Mouse (Mus musculus) heart, postnatal 0 days (tissue): ENCODE measurements around the gene Tpgs1. TPM values are rescaled to one million over a fixed set of nuclear protein-coding genes. Genes with fewer than 3 reads are reported as not detected.

Source experiments
- ATAC-seq: fragments of 200-750 bp; cut with Nextera tagmentation; 2 replicates; pipeline ENCODE4 v1.8.0; 2017; ENCODE audit warnings: low read depth, moderate number of reproducible peaks, moderate library complexity; ENCODE audit not compliant: insufficient read depth
- DNase-seq: peaks from one replicate; pipeline ENCODE4 v3.0.0-alpha.2; 2016; ENCODE audit warnings: low spot score
- H3K27ac ChIP-seq: fragments of 300-500 bp; sonication (generic); 2 replicates; pipeline ENCODE4 v1.5.1; 2014; ENCODE audit warnings: low read depth, mild to moderate bottlenecking
- H3K27me3 ChIP-seq: fragments of 300-500 bp; sonication (generic); 2 replicates; pipeline ENCODE4 v1.6.1; 2014; ENCODE audit warnings: low read length, mixed read lengths; ENCODE audit not compliant: control insufficient read depth, insufficient read depth
- H3K36me3 ChIP-seq: fragments of 300-500 bp; sonication (generic); replicated peaks from 2 replicates; pipeline ENCODE4 v1.6.1; 2014; ENCODE audit warnings: low read length, mixed read lengths; ENCODE audit not compliant: control insufficient read depth, insufficient read depth
- H3K4me1 ChIP-seq: fragments of 300-500 bp; sonication (generic); 2 replicates; pipeline ENCODE4 v1.6.1; 2014; ENCODE audit warnings: antibody characterized with exemption; ENCODE audit not compliant: control insufficient read depth, insufficient read depth
- H3K4me2 ChIP-seq: fragments of 300-500 bp; sonication (generic); 2 replicates; pipeline ENCODE4 v1.6.1; 2014; ENCODE audit warnings: low read depth, mild to moderate bottlenecking, low read length, moderate library complexity
- H3K4me3 ChIP-seq: fragments of 300-500 bp; sonication (generic); 2 replicates; pipeline ENCODE4 v1.5.1; 2014; ENCODE audit warnings: low read depth, low read length
- H3K9ac ChIP-seq: fragments of 300-500 bp; sonication (generic); replicated peaks from 2 replicates; pipeline ENCODE4 v1.6.1; 2014; ENCODE audit warnings: low read depth, low read length, mixed read lengths
- H3K9me3 ChIP-seq: fragments of 300-500 bp; sonication (generic); replicated peaks from 2 replicates; pipeline ENCODE4 v1.6.1; 2016; ENCODE audit warnings: low read length; ENCODE audit not compliant: control insufficient read depth
- CTCF ChIP-seq: IDR thresholded peaks from 2 replicates; pipeline ENCODE4 v1.5.1; 2016; ENCODE audit warnings: antibody characterized with exemption, control low read depth, low read depth
- EP300 ChIP-seq: IDR thresholded peaks from 2 replicates; pipeline ENCODE4 v1.6.1; 2016; ENCODE audit warnings: antibody characterized with exemption, low read depth
- WGBS: fragments of 180-500 bp; shearing (Covaris S2); extraction: QIAGEN DNeasy Blood & Tissue Kit; methylation state at CpG from one replicate; pipeline ENCODE4 v1.1.7; 2014; 5-methylcytosine and 5-hydroxymethylcytosine counted together
- polyA plus RNA-seq: library from polyadenylated mRNA; unstranded; fragments of >200 nt; fragmentation: Nextera tagmentation; extraction: Ambion mirVana; gene quantifications from 2 replicates; pipeline ENCODE4 v1.2.1, GENCODE M21; 2015
- total RNA-seq: library from RNA; depleted of rRNA; stranded (reverse); fragments of >200 nt; gene quantifications from 2 replicates; pipeline ENCODE4 v1.2.3, GENCODE M21; 2014; ENCODE audit warnings: low replicate concordance

The Tpgs1 gene
- total and polyA plus RNA-seq, 2 experiments from 2014 or later: 19.7 to 43.6 TPM

GRCm38 (mm10) chr10:79688720-79689119 is 19.6 kb downstream of the Tpgs1 start, which contains the start of gene Gzmm:
Gene Gzmm, plus strand, starts transcription at chr10:79689020.
- Histone ChIP-seq H3K36me3 (peaks cover 50% of the 10 kb centered on the region), H3K9me3 (no peaks in the 10 kb centered on the region), H3K27me3 (no peaks in the 10 kb centered on the region), H3K4me2 (no peak within 1 kb of the TSS), H3K9ac (no peak within 1 kb of the TSS), H3K27ac (no peak within 1 kb of the TSS), H3K4me3 (no peak within 1 kb of the TSS), H3K4me1 (peaks cover 23% of the 10 kb centered on the region)
- ATAC-seq (no peak), DNase-seq (no peak)
- no peak for TF ChIP-seq CTCF
- TF ChIP-seq EP300: no peak
- WGBS: 73% methylated on average over 4 of the region's 4 CpGs

DNA sequence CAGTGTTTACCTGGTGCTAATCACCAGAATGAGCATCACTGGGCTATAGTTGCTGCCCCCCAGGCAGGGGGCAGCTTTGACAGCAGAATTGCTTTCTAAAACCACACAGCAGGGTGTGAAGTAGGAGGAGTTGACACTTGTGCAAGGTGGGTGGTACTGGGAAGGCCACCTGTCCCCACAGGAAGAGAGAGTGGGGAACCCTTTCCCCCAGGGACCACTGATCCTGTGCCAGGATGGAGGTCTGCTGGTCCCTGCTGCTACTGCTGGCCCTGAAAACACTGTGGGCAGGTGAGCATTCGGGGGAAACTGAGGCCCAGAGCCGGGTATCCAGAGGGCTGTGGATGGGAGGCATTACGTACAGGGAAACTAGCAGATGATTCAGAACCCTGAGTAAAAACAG is 20.0 kb downstream of the Tpgs1 start:
- Histone ChIP-seq H3K4me2 (no peak overlapping the region), H3K36me3 (peaks cover 50% of the 10 kb centered on the region), H3K4me3 (no peak overlapping the region), H3K9ac (no peak overlapping the region), H3K9me3 (no peaks in the 10 kb centered on the region), H3K4me1 (peaks cover 19% of the 10 kb centered on the region), H3K27me3 (no peaks in the 10 kb centered on the region), H3K27ac (no peak overlapping the region)
- ATAC-seq: no peak
- no peak for DNase-seq
- 91% methylated on average over 3 of the region's 3 CpGs for WGBS
- TF ChIP-seq CTCF (no peak), EP300 (no peak)

- TF ChIP-seq CTCF: peak; percentile 29; the same call in 1 of the 2 replicates
- no peak for TF ChIP-seq EP300
- H3K9ac ChIP-seq: no peak overlapping the region
- H3K4me2 ChIP-seq: no peak overlapping the region
- DNase-seq (no peak), ATAC-seq (no peak)
- no peaks in the 10 kb centered on the region for H3K9me3 ChIP-seq
- H3K4me1 ChIP-seq: peaks cover 24% of the 10 kb centered on the region
- peaks cover 23% of the 10 kb centered on the region for H3K36me3 ChIP-seq
- 94% methylated on average over 2 of the region's 2 CpGs for WGBS
- H3K4me3 ChIP-seq: no peak overlapping the region
- no peak overlapping the region for H3K27ac ChIP-seq
- no peaks in the 10 kb centered on the region for H3K27me3 ChIP-seq
These were observed 22.9 kb downstream of the Tpgs1 start for GRCm38 (mm10) chr10:79691986-79692548.

DNA sequence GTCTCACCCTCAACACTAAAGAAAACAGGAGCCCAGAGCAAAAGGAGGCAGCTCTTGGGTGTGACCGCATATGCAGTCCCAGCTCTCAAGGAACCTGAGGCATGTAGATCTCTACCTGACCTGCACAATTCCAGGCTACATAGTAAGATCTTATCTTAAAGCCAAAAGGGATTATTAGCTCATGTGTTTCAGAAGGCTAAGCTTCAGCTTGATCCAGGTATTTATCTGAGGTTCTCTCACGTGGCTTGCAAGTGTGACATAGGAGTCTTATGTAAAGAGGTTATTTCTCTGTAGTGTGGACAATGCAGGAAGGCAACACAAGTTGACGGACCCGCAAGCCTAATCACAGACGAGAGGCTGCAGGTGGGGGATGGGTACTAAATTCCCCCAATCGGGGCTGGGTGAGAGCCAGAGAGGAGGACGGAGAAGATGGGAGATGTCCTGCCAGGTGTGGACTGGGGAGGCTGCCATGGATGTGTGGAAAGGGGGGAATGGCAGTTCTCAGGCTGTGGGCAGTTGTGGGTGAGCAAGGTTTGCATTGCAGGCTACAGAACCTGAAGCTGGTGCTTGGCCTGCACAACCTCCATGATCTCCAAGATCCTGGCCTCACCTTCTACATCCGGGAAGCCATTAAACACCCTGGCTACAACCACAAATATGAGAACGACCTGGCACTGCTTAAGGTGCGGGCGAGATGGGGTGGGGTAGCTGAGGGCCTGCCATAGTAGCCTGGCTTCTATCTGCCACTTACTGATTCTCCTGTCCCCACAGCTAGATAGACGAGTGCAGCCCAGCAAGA is 24.6 kb downstream of the Tpgs1 start:
- peak overlapping the region; percentile 86 for H3K27ac ChIP-seq
- TF ChIP-seq EP300: no peak
- TF ChIP-seq CTCF: no peak
- H3K4me2 ChIP-seq: no peak overlapping the region
- no peaks in the 10 kb centered on the region for H3K27me3 ChIP-seq
- no peaks in the 10 kb centered on the region for H3K9me3 ChIP-seq
- H3K4me1 ChIP-seq: peaks cover 23% of the 10 kb centered on the region
- peaks cover 6% of the 10 kb centered on the region for H3K36me3 ChIP-seq
- WGBS: 55% methylated on average over 12 of the region's 12 CpGs
- DNase-seq (no peak), ATAC-seq (no peak)
- H3K4me3 ChIP-seq: no peak overlapping the region
- H3K9ac ChIP-seq: no peak overlapping the region

DNA sequence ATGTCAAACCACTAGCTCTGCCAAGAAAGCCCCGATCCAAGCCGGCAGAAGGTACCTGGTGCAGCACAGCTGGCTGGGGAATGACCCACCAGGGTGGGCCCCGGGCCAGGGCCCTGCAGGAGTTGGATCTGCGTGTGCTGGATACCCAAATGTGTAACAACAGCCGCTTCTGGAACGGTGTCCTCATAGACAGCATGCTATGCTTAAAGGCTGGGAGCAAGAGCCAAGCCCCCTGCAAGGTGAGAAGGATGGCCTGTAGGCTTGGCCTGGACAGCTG is 25.1 kb downstream of the Tpgs1 start:
- no peak for DNase-seq
- no peaks in the 10 kb centered on the region for H3K9me3 ChIP-seq
- peak overlapping the region; percentile 86 for H3K27ac ChIP-seq
- H3K36me3 ChIP-seq: 0 out of 2 replicates have a peak, but pooled peaks cover under 1% of the 10 kb centered on the region
- H3K4me1 ChIP-seq: peaks cover 23% of the 10 kb centered on the region
- no peak overlapping the region for H3K9ac ChIP-seq
- no peaks in the 10 kb centered on the region for H3K27me3 ChIP-seq
- peak; percentile 31 for ATAC-seq
- H3K4me3 ChIP-seq: no peak overlapping the region
- TF ChIP-seq CTCF: no peak
- TF ChIP-seq EP300: no peak
- H3K4me2 ChIP-seq: no peak overlapping the region
- 38% methylated on average over 6 of the region's 6 CpGs for WGBS
